Mouse (Mus musculus) embryonic facial prominence, embryonic 13.5 days (tissue): Measurements from ENCODE around the gene Lpp. TPM values are rescaled to one million over a fixed set of nuclear protein-coding genes. Genes with fewer than 3 reads are reported as not detected.

Experiments used
- ATAC-seq: fragments of 200-750 bp; cut with Nextera tagmentation; 2 replicates; pipeline ENCODE4 v1.8.0; 2017; ENCODE audit warnings: low read depth; ENCODE audit not compliant: insufficient number of reproducible peaks, insufficient read depth, low FRiP score, low TSS enrichment
- H3K27ac ChIP-seq: fragments of 300-500 bp; sonication (generic); 2 replicates; pipeline ENCODE4 v1.5.1; 2015; ENCODE audit warnings: moderate library complexity, mild to moderate bottlenecking, inconsistent platforms
- H3K27me3 ChIP-seq: fragments of 300-500 bp; sonication (generic); 2 replicates; pipeline ENCODE4 v1.6.1; 2015; ENCODE audit warnings: mild to moderate bottlenecking, inconsistent platforms
- H3K36me3 ChIP-seq: fragments of 300-500 bp; sonication (generic); 2 replicates; pipeline ENCODE4 v1.6.1; 2015; ENCODE audit warnings: mild to moderate bottlenecking, inconsistent platforms
- H3K4me1 ChIP-seq: fragments of 300-500 bp; sonication (generic); 2 replicates; pipeline ENCODE4 v1.6.1; 2015; ENCODE audit warnings: inconsistent platforms
- H3K4me2 ChIP-seq: fragments of 300-500 bp; sonication (generic); 2 replicates; pipeline ENCODE4 v1.6.1; 2015; ENCODE audit warnings: moderate library complexity, mild to moderate bottlenecking, inconsistent platforms
- H3K4me3 ChIP-seq: fragments of 300-500 bp; sonication (generic); 2 replicates; pipeline ENCODE4 v1.5.1; 2015; ENCODE audit warnings: mild to moderate bottlenecking, inconsistent platforms
- H3K9ac ChIP-seq: fragments of 300-500 bp; sonication (generic); 2 replicates; pipeline ENCODE4 v1.6.1; 2015; ENCODE audit warnings: mild to moderate bottlenecking, inconsistent platforms
- H3K9me3 ChIP-seq: fragments of 300-500 bp; sonication (generic); 2 replicates; pipeline ENCODE4 v1.6.1; 2016; ENCODE audit warnings: inconsistent platforms
- WGBS: fragments of 180-500 bp; shearing (Covaris S2); methylation state at CpG from one replicate; pipeline ENCODE4 v1.1.7; 2015; ENCODE audit warnings: mixed read lengths; 5-methylcytosine and 5-hydroxymethylcytosine counted together
- polyA plus RNA-seq: library from polyadenylated mRNA; unstranded; fragments of >200 nt; fragmentation: Nextera tagmentation; extraction: Ambion mirVana; gene quantifications from 2 replicates; pipeline ENCODE4 v1.2.1, GENCODE M21; 2015

The Lpp gene
- polyA plus RNA-seq, 1 experiment from 2014 or later = 49.3 TPM

GRCm38 (mm10) chr16:24568061-24568460 lies 174.8 kb downstream of the Lpp start:
- no peak overlapping the region for H3K27ac ChIP-seq
- peaks cover 31% of the 10 kb centered on the region for H3K4me1 ChIP-seq
- H3K9me3 ChIP-seq = no peaks in the 10 kb centered on the region
- no peak overlapping the region for H3K9ac ChIP-seq
- no peak overlapping the region for H3K4me2 ChIP-seq
- no peak for ATAC-seq
- no peak overlapping the region for H3K4me3 ChIP-seq
- H3K36me3 ChIP-seq = no peaks in the 10 kb centered on the region
- no peaks in the 10 kb centered on the region for H3K27me3 ChIP-seq
- 80% methylated on average over 3 of the region's 3 CpGs for WGBS

DNA sequence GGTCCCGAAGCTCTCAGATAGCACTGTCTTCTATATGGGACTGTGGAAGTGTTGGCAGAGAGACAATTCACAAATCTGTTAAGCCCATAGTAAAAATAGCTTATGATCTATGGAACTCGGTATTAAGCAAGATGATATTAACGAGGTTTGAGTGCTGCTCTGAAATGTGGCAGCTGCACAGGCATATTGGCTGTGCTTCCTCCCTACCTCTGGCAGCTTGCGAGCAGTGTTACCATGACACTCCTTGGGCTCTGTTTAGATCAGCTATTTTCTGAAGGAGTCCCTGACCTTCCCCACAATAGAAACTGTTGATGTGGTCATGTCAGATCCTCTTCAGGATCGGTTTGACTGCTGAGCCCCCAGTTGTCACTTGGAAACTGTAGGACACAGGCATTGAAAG lies 176.4 kb downstream of the Lpp start:
- WGBS = 79% methylated on average over 5 of the region's 5 CpGs
- Histone ChIP-seq H3K4me3 (no peak overlapping the region), H3K9ac (no peak overlapping the region), H3K27me3 (no peaks in the 10 kb centered on the region), H3K9me3 (no peaks in the 10 kb centered on the region), H3K27ac (no peak overlapping the region), H3K36me3 (no peaks in the 10 kb centered on the region), H3K4me2 (no peak overlapping the region), H3K4me1 (peaks cover 30% of the 10 kb centered on the region)
- ATAC-seq = no peak

GRCm38 (mm10) chr16:24576999-24577398 lies 183.7 kb downstream of the Lpp start:
- no peak for ATAC-seq
- 88% methylated on average over 2 of the region's 2 CpGs for WGBS
- Histone ChIP-seq H3K36me3 (no peaks in the 10 kb centered on the region), H3K4me1 (peaks cover 7% of the 10 kb centered on the region; the same call in 1 of the 2 replicates), H3K4me3 (no peak overlapping the region), H3K27me3 (no peaks in the 10 kb centered on the region), H3K9ac (no peak overlapping the region), H3K9me3 (no peaks in the 10 kb centered on the region), H3K4me2 (no peak overlapping the region), H3K27ac (no peak overlapping the region)

DNA sequence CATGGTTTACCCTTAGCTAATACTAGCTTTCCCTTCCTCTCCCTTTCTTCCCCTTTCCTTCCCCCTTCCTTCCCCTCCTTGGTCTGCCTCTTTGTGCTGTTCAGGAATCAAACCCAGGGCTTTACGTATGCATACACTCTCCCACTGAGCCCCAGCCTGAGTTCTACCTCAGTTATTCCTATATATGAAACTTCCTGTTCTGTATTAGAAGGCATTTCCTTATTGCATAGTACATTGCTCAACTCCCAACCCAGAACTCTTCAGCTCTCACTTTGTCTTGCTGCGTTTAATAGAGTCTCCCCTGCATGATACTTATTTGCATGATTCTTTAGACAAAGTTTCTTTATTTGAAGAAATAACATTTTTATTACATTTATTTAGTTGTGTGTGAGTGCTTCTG lies 184.5 kb downstream of the Lpp start:
- H3K36me3 ChIP-seq = no peaks in the 10 kb centered on the region
- H3K4me2 ChIP-seq = no peak overlapping the region
- WGBS = 88% methylated on average over 2 of the region's 2 CpGs
- H3K4me1 ChIP-seq = peaks cover 7% of the 10 kb centered on the region; the same call in 1 of the 2 replicates
- no peaks in the 10 kb centered on the region for H3K27me3 ChIP-seq
- no peaks in the 10 kb centered on the region for H3K9me3 ChIP-seq
- H3K27ac ChIP-seq = no peak overlapping the region
- ATAC-seq = no peak
- no peak overlapping the region for H3K4me3 ChIP-seq
- no peak overlapping the region for H3K9ac ChIP-seq

GRCm38 (mm10) chr16:24582847-24583246 lies 189.5 kb downstream of the Lpp start:
- Histone ChIP-seq H3K4me1 (peaks cover 6% of the 10 kb centered on the region), H3K27ac (no peak overlapping the region), H3K4me3 (no peak overlapping the region), H3K9me3 (no peaks in the 10 kb centered on the region), H3K27me3 (no peaks in the 10 kb centered on the region), H3K4me2 (no peak overlapping the region), H3K36me3 (no peaks in the 10 kb centered on the region), H3K9ac (no peak overlapping the region)
- no peak for ATAC-seq
- WGBS = 91% methylated on average over 2 of the region's 2 CpGs

GRCm38 (mm10) chr16:24593535-24593934 lies 200.2 kb downstream of the Lpp start:
- ATAC-seq = no peak

GRCm38 (mm10) chr16:24594508-24594907 lies 201.2 kb downstream of the Lpp start:
- no peaks in the 10 kb centered on the region for H3K9me3 ChIP-seq
- no peak overlapping the region for H3K4me3 ChIP-seq
- H3K4me1 ChIP-seq = peaks cover 5% of the 10 kb centered on the region; the same call in 1 of the 2 replicates
- no peak overlapping the region for H3K4me2 ChIP-seq
- ATAC-seq = no peak
- H3K27ac ChIP-seq = no peak overlapping the region
- no peak overlapping the region for H3K9ac ChIP-seq
- 81% methylated on average over 5 of the region's 5 CpGs for WGBS
- no peaks in the 10 kb centered on the region for H3K36me3 ChIP-seq
- no peaks in the 10 kb centered on the region for H3K27me3 ChIP-seq

More at GRCm38 (mm10) chr16:24593535-24593934, 200.2 kb downstream of the Lpp start:
- Histone ChIP-seq H3K36me3 (no peaks in the 10 kb centered on the region), H3K9me3 (no peaks in the 10 kb centered on the region), H3K4me3 (no peak overlapping the region), H3K4me1 (no peaks in the 10 kb centered on the region), H3K4me2 (no peak overlapping the region), H3K27me3 (no peaks in the 10 kb centered on the region), H3K27ac (no peak overlapping the region), H3K9ac (no peak overlapping the region)
- 81% methylated on average over 4 of the region's 4 CpGs for WGBS

DNA sequence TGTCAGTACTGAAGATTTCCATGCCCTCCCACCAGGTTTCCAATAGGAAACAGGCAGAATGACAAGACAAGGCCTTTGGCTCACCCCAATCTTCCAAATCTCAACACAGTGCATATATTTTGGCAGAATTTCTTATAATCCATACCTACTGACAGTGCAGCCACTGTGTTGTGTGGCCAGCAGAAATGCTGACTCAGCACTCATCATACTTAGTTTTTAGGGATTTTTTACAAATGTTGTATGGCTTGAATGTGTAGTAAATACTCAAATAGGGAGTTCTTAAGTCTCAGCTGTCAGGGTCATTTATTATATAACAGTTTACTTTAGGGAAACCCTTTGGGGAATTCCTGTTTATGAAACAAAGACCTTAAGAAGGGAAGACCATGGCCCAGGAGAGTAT lies 202.2 kb downstream of the Lpp start:
- Histone ChIP-seq H3K9ac (no peak overlapping the region), H3K27me3 (no peaks in the 10 kb centered on the region), H3K9me3 (no peaks in the 10 kb centered on the region), H3K4me3 (no peak overlapping the region), H3K4me1 (peaks cover 15% of the 10 kb centered on the region), H3K36me3 (no peaks in the 10 kb centered on the region), H3K4me2 (no peak overlapping the region), H3K27ac (no peak overlapping the region)
- ATAC-seq = no peak

DNA sequence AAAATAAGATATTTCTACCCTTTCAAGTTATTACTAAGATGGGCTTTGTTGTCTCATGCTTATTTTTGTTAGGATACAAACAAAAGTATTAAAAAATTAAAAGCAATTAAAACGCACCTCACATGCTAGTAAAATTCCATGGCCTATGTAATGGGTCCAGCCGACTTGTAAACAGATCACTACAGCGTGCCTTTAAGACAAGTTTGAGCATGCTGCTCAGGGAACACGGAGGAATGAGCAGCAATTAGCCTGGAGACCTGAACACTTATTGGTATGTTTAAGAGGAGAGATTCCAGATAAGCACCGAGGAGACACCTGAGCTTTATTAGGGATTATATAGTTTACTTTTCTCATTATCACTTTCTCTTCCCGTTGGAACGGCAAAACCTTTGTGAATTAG lies 205.3 kb downstream of the Lpp start:
- no peak for ATAC-seq
- no peak overlapping the region for H3K9ac ChIP-seq
- H3K27me3 ChIP-seq = no peaks in the 10 kb centered on the region
- no peaks in the 10 kb centered on the region for H3K9me3 ChIP-seq
- WGBS = 44% methylated on average over 7 of the region's 7 CpGs
- H3K36me3 ChIP-seq = no peaks in the 10 kb centered on the region
- no peak overlapping the region for H3K4me3 ChIP-seq
- H3K4me2 ChIP-seq = no peak overlapping the region
- H3K27ac ChIP-seq = no peak overlapping the region
- peaks cover 21% of the 10 kb centered on the region for H3K4me1 ChIP-seq

DNA sequence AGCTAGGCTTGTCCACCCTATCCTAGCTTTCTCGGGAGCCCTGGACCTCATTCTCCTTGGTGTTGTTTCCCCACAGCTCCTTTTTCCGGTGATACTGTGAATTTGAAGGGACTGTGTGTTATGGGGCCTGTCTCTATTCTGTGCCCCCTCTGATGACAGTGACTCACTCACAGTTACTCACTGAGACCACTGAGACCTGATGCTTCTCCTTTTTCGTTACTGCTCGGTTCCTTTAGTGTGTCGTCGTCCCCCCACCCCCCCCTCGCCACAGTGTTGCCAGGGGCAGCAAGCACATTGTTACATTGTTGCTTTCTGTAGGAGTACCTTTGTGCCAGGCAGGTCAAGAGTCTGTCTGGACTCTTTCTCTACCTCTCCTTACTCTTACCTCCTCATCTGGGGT lies 206.5 kb downstream of the Lpp start:
- H3K4me2 ChIP-seq = no peak overlapping the region
- no peak overlapping the region for H3K9ac ChIP-seq
- peaks cover 21% of the 10 kb centered on the region for H3K4me1 ChIP-seq
- 67% methylated on average over 7 of the region's 7 CpGs for WGBS
- no peak for ATAC-seq
- H3K27ac ChIP-seq = no peak overlapping the region
- no peak overlapping the region for H3K4me3 ChIP-seq
- no peaks in the 10 kb centered on the region for H3K36me3 ChIP-seq
- no peaks in the 10 kb centered on the region for H3K27me3 ChIP-seq
- H3K9me3 ChIP-seq = no peaks in the 10 kb centered on the region

DNA sequence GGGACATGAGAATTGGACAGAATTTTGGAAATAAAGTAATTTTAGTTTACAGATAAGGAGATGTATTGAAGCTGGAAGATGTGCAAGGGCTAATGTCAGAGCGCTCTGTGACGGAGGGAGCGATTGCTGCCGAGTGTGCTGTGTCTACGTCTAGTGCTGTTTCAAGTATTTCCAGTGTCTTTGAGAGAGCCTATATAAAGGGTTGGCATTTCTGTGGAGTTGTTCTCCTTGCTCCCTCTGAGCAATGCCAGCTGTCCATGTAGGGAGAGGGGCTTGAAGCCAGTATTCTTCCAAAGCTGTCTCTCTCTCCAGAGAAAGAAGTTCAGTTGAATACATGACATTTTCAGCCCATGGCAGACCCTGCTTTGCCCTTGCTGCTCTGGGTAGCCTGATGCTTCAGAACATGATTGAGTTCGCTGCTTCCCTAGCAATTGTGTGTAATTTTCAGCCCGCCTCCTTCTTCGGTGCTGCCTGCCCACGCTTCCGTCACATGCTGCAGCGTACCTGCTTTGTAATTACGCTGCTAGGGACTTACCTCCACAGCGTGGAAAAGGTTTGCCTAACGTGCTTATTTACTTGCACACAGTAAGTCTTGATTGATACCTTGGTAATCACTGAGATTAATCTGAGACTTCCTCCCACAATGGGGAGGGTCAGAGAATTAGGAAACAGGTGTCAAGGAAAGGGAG lies 207.1 kb downstream of the Lpp start:
- 79% methylated on average over 14 of the region's 14 CpGs for WGBS
- Histone ChIP-seq H3K36me3 (no peaks in the 10 kb centered on the region), H3K27ac (no peak overlapping the region), H3K27me3 (no peaks in the 10 kb centered on the region), H3K4me3 (no peak overlapping the region), H3K9ac (no peak overlapping the region), H3K4me2 (no peak overlapping the region), H3K9me3 (no peaks in the 10 kb centered on the region), H3K4me1 (peaks cover 21% of the 10 kb centered on the region)
- ATAC-seq = no peak

- Histone ChIP-seq H3K4me2 (no peak overlapping the region), H3K36me3 (no peaks in the 10 kb centered on the region), H3K27ac (no peak overlapping the region), H3K9ac (no peak overlapping the region), H3K4me3 (no peak overlapping the region), H3K9me3 (no peaks in the 10 kb centered on the region), H3K27me3 (no peaks in the 10 kb centered on the region), H3K4me1 (peaks cover 29% of the 10 kb centered on the region)
- no peak for ATAC-seq
- WGBS = 60% methylated on average over 4 of the region's 4 CpGs
These were observed 210.0 kb downstream of the Lpp start for GRCm38 (mm10) chr16:24603342-24603741.
